Mouse (Mus musculus) heart, adult 2 months (tissue): ENCODE measurements at regions not wholly inside any gene's neighbourhood (a gene's known extent, or its start where the extent isn't known, plus 50 kb on each side); places are given as distances from the start of the nearest gene placed in this dataset.

Experiments used
- CTCF ChIP-seq: fragments of 200-600 bp; IDR thresholded peaks from 2 replicates; pipeline ENCODE4 v1.8.1; 2022; ENCODE audit warnings: antibody characterized with exemption, mild to moderate bottlenecking, moderate library complexity
- EP300 ChIP-seq: fragments of 200-500 bp; IDR thresholded peaks from 2 replicates; pipeline ENCODE4 v1.6.1; 2011; ENCODE audit warnings: low read depth, low read length, control low read depth; ENCODE audit not compliant: insufficient read depth
- POLR2A ChIP-seq: fragments of 200-500 bp; IDR thresholded peaks from 2 replicates; pipeline ENCODE4 v1.6.1; 2011; ENCODE audit warnings: mild to moderate bottlenecking, low read depth, low read length, control low read depth; ENCODE audit not compliant: insufficient read depth

- TF ChIP-seq POLR2A (no peak), EP300 (no peak), CTCF (no peak)
These were observed 220.1 kb upstream of the Gm10131 start for GRCm38 (mm10) chr8:34331673-34332072.
